Mouse (Mus musculus) kidney, postnatal 10 days (tissue): ENCODE data around the gene Kin.

Source experiments
- DNase-seq: peaks from one replicate; pipeline ENCODE4 v3.0.0; 2021; ENCODE audit warnings: mixed read lengths

Kin gene

DNA sequence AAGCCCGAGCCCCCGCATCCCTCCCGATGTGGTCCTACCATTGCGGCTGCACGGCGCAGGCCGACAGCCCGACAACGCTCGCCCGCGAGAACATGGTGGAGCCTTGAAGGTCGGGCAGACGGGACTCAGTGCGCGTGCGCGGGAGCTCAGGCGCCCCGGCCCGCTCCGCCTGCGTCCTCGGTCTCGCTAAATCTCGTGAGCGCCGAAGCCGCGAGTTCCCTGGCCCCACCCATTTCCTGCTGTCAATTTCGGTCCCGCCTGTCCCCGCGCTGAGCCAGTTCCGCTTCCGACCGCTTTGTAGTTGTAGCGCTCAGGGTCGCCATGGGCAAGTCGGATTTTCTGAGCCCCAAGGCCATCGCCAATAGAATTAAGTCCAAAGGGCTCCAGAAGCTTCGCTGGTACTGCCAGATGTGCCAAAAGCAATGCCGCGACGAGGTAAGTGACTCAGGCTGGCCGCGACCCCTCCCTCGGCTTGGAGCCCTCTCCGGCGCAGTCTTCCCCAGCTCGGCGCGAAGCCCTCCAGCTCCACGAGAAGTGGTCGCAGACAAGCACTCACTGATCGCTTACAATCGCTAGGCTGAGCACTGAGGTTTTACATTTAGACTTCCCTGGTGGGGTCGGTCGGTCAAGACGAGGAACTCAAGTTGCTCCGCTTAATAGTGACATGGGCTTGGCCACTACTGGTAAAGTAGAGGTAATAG, at the start of gene Kin, which contains the start of gene Atp5c1:
TSS of gene Kin (plus strand) at position 284 of the 701 bp plus-strand sequence.
TSS of gene Atp5c1 (minus strand) at position 201 of the 701 bp plus-strand sequence.
- peak; percentile 98 for DNase-seq

GRCm38 (mm10) chr2:10033684-10034083, 46.7 kb upstream of the Kin start:
- DNase-seq: no peak

- DNase-seq: no peak
Observed at GRCm38 (mm10) chr2:10034976-10035375, 45.4 kb upstream of the Kin start.

GRCm38 (mm10) chr2:10047758-10048436, 32.5 kb upstream of the Kin start:
- peak; percentile 49 for DNase-seq

- DNase-seq: peak; percentile 96
Observed at GRCm38 (mm10) chr2:10048461-10048860, 31.9 kb upstream of the Kin start, which contains the start of gene Taf3. TSS of gene Taf3 (minus strand) at chr2:10048596.

- DNase-seq: no peak
Observed at GRCm38 (mm10) chr2:10049456-10049855, 30.9 kb upstream of the Kin start.

GRCm38 (mm10) chr2:10050878-10051277, 29.5 kb upstream of the Kin start:
- DNase-seq: no peak

DNA sequence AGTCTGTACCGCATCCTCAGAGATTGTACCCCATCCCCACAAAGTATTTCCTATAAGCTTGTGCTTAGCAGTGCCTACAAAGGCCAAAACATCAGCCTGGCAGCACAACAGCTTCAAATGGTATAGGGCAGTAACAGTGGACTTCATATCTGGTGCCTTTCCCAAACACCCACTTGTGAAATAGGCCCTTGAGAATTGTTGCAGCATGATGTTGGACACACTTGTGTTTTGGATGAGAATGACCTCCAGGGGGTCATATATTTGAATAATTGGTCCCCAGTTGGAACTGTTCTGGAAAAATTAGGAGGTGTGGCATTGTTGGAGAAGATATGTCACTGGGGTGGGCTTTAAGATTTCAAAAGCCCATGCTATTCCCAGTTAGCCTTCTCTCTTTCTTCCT, 28.4 kb upstream of the Kin start:
- no peak for DNase-seq

- DNase-seq: no peak
Observed at GRCm38 (mm10) chr2:10058836-10059235, 21.6 kb upstream of the Kin start.

DNA sequence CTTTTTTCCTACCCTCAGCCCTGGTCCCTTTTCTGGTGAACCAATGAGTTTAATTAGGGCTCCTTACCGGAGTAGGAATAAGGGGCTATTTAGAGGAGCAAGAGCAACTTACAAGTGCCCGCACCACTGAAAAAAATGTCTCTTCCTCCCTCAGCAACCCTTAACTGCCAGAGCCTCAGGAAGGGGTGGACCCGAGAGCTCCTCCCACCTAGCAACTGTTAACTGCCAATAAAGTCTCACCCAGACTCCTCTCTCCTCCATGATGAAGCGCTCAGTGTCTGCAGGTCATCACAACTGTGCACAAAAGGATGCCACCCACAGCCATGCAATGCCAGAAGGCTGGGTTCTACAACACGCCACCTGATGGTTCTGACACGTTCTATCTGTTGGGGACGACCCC, 8.6 kb upstream of the Kin start:
- no peak for DNase-seq

DNA sequence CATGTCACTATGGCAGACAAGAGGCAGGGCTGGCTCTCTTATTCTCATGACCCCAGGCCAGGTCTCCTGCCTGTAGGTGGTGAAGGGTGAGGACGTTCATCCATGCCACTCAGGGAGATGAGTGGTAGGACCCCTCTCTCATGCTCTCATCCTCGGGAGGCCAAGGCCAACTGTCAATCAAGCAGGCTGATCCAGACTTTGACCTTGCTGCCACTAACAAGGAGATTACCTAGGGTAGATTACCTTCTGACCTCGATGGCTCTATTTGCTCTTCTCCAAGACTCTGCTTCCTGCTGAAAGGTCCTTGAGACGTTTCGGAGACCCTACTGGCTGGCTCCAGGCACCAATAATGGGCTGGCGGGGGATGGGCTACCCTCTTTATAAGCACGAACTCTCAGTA, 5.9 kb upstream of the Kin start:
- no peak for DNase-seq

DNA sequence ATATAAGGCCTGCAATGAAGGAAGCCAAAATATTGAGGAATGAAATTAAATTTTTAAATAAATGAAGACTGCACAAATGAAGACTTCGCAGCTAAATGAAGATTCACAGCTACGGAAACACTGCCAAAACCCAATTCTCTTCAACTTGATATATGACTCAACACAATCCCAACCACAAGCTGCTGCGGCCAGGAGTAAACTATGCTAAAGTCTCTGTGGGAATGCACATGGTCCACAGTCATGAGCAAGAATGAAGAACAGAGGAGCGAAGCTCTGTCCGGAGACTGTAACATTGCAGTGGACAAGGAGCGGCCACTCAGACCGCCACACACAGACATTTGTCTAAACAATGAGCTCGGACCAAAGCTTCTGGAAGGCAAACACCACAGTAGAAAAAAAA, 3.7 kb upstream of the Kin start:
- DNase-seq: peak; percentile 19

DNA sequence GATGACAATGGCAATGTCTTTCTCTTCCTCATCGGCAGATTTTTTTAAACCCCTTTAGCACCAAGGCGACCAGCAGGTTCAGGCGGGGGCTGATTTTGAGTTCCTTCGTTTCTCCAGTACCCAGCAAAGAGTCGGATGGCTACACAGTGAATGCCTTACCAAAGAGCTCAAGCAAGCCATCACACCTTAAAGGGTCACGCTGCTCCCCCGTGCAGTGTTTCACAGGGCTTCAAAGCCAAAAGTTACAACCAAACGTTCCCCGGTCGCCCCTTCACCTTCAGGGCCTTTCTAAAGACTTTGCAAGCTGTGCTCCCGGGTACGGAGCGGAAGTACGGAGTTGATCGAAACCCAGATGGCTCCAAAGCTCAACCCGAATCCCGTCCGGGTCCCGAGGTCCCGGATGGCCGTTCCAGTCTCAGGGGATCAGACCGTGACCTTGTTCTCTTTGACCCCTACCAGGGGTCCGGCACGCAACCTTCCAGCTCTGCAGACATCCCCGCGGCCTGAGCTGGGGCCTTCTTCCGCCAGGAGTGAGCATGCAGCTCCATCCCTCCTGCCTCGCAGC, 566 bp upstream of the Kin start:
- DNase-seq: no peak

DNA sequence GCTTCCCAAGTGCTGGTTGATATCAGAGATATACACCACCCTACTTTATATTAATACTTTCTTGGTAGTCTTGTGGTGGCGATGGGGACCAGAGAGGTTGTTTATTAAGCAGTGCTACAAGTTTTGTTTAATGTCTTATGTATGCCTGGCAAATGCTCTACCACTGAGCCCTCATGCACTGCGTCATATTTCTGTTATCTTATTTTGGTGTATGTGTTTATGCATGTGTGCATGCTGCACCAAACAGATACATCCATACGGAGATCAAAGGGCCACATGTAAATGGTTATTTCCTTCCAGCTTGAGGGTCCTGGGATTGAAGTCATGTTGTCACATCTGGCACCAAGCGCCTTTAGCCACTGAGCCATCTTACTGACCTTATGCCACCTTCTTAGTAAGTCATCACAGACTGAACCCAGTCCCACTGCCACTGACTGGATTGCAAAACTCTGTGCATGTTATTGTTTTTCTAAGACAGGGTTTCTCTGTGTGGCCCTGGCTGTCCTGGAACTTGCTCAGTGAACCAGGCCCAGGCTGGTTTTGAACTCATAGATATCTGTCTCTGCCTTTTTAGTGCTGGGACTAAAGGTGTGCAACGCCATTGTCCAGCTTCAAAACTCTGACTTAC, 1.2 kb downstream of the Kin start:
- no peak for DNase-seq

DNA sequence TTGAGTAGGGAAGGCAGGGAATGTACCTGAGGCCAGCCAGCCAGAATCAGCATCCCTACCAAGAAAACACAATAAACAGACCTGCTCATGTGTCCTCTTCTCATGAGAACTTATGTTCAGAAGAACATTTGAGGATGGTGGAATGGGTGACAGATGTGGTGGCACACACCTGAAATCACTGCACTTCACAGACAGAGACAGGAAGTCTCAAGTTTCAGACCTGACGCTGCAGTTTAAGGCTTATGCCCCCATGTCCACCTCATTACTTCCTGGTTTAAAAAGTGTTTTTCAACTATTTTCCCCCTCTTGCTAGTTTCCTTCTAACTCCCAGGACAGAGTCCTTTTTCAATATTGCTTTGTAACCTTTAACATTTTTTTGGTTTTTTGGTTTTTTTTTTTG, 2.3 kb downstream of the Kin start:
- no peak for DNase-seq

- no peak for DNase-seq
Observed at GRCm38 (mm10) chr2:10087256-10087850, 7.0 kb downstream of the Kin start.

DNA sequence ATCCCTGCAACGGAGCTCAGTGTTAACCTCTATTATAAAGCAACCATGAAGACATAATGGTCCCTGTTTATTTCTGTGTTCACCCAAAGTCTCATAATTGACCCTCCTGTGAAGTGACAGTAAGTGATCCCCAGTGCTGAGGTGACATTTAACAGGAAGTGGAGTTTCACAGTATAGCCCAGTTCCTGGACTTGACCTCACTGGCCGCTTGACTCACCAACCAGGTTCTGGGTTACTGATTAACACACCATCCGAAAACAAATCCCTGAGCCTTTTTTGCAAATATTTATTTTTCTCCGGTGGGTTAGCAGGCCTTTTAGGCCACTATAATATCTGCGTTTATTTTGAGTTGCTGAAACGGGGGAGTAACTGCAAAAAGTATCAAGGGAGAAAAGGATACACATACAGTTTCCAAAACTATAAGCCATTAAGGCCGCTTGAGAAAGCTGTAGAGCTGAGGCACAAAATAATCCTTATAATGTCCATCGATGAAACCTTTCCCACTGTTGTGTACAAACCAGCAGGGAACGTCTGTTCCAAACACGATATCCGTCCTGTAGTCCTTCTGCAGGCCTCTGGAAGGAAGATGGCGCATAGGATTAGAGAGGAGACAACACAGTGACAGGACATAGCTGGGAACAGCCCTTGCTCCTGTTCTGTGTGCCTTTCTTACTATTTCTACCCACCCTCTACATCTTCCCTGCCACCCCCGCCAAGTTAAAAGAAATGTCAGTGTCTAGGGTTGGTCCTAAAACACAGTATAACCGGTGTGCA, 14.1 kb downstream of the Kin start:
- DNase-seq: no peak

DNA sequence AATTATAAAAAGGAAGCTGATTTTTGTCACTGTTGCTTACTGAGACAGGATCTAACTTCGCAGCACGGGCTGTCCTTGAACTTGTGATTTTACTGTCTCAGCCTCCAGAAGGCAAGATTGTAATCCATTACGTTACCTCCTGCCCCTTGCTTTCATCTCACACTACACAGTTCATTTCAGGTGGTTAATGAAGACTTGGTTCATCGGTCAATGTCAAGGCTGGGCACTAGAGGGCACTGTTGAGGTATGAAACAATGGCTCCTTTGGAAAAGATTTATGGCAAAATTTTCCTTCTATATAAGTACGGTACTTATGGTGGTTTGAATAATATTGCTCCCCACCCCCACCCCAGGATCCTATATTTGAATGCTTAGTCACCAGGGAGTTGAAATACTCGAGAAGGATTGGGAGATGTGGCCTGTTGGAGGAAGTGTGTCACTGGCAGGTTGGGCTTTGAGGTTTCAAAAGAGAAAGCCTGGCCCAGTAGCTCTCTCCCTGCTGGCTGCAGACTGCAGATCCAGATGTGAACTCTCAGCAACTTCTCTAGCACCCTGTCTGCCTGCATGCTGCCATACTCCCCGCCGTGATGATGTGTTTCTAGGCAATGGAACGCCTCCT, 18.3 kb downstream of the Kin start:
- peak; percentile 70 for DNase-seq

DNA sequence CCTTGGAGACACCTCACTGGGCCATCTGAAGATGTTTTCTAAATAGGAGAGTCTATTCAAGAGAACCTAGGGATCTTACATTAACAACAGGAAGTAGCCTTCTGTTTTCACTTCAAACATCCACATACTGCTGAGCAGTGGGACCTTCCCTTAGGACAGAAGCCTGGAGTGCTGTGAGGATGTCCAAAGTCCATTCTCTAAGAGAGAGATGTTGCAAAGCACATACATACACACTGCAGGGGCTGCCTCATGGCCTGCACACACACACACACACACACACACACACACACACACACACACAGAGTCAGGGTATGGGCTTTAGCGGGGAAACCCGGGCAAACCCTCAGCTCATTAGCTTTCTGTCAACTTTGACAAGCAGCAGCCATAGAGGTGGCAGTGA, 20.1 kb downstream of the Kin start:
- no peak for DNase-seq

DNA sequence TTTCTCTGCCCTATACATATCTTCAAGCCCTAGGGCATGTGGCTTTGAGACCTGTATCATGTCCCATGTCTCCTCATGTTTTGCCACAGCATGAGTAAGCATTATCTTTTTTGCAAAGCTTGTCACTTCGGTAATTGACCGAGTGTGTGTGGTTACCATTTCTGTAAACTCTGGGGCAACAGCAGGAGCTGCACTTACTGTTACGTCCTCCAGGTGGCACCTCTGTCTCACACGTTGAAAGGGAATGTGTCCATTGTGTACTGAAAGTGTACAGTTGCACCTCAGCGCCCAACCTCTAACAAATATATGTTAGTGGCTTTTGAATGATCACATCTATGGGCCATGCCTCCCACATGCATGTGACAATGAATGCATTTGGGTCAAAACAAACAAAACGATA, 20.8 kb downstream of the Kin start:
- peak; percentile 75 for DNase-seq

- no peak for DNase-seq
Observed at GRCm38 (mm10) chr2:10108535-10109189, 28.3 kb downstream of the Kin start.
